Mouse (Mus musculus) liver, adult 2 months (tissue): ENCODE measurements around the gene Mmp24. TPM values are rescaled to one million over a fixed set of nuclear protein-coding genes. Genes with fewer than 3 reads are reported as not detected.

Experiments
- DNase-seq: peaks from one replicate; pipeline ENCODE4 v3.0.0-alpha.2; 2011; ENCODE audit warnings: low read depth, low spot score; ENCODE audit errors: extremely low read depth
- H3K27ac ChIP-seq: fragments of 200-500 bp; replicated peaks from 2 replicates; pipeline ENCODE4 v1.5.1; 2012; ENCODE audit warnings: low read depth, mild to moderate bottlenecking, control low read depth, inconsistent platforms, low read length; ENCODE audit not compliant: insufficient read depth
- H3K27me3 ChIP-seq: fragments of 200-500 bp; 2 replicates; pipeline ENCODE4 v1.6.1; 2012; ENCODE audit warnings: mild to moderate bottlenecking, moderate library complexity, low read length, inconsistent platforms; ENCODE audit not compliant: control insufficient read depth, insufficient read depth
- H3K36me3 ChIP-seq: fragments of 200-500 bp; 2 replicates; pipeline ENCODE4 v1.6.1; 2012; ENCODE audit warnings: low read length, inconsistent platforms; ENCODE audit not compliant: control insufficient read depth, insufficient read depth
- H3K4me1 ChIP-seq: fragments of 200-500 bp; 2 replicates; pipeline ENCODE4 v1.6.1; 2011; ENCODE audit warnings: low read length; ENCODE audit not compliant: control insufficient read depth, insufficient read depth
- H3K4me3 ChIP-seq: fragments of 200-500 bp; 2 replicates; pipeline ENCODE4 v1.5.1; 2011; ENCODE audit warnings: low read depth, mild to moderate bottlenecking, control low read depth, low read length, moderate library complexity; ENCODE audit not compliant: insufficient read depth
- H3K79me2 ChIP-seq: fragments of 200-500 bp; 2 replicates; pipeline ENCODE4 v1.6.1; 2012; ENCODE audit warnings: inconsistent platforms, mild to moderate bottlenecking, low read length, moderate library complexity; ENCODE audit not compliant: control insufficient read depth, insufficient read depth
- H3K9ac ChIP-seq: fragments of 200-500 bp; 2 replicates; pipeline ENCODE4 v1.6.1; 2012; ENCODE audit warnings: low read depth, mild to moderate bottlenecking, control low read depth, inconsistent platforms, low read length
- CTCF ChIP-seq: fragments of 200-500 bp; IDR thresholded peaks from 2 replicates; pipeline ENCODE4 v1.5.1; 2011; ENCODE audit warnings: low read depth, low read length, control low read depth
- POLR2A ChIP-seq: fragments of 200-500 bp; IDR thresholded peaks from 2 replicates; pipeline ENCODE4 v1.6.1; 2011; ENCODE audit warnings: low read length, control low read depth; ENCODE audit not compliant: insufficient read depth; ENCODE audit errors: extremely low read depth
- WGBS: fragments of 180-500 bp; shearing (Covaris S2); methylation state at CpG from one replicate; pipeline ENCODE4 v1.1.7; 2018; 5-methylcytosine and 5-hydroxymethylcytosine counted together
- polyA plus RNA-seq: library from polyadenylated mRNA; depleted of rRNA; stranded (reverse); fragments of >200 nt; gene quantifications from 2 replicates; pipeline ENCODE4 v1.2.3, GENCODE M21; 2012
- total RNA-seq: library from RNA; depleted of rRNA; stranded (reverse); fragments of >200 nt; gene quantifications from 2 replicates; pipeline ENCODE4 v1.2.3, GENCODE M21; 2014

Gene Mmp24
- total and polyA plus RNA-seq, 2 experiments = 0.05 TPM; not detected in 1

GRCm38 (mm10) chr2:155764679-155765418, 10.3 kb upstream of the Mmp24 start:
- Histone ChIP-seq H3K27ac (no peak overlapping the region), H3K27me3 (no peaks in the 10 kb centered on the region), H3K4me3 (no peak overlapping the region), H3K9ac (no peak overlapping the region), H3K4me1 (no peaks in the 10 kb centered on the region), H3K36me3 (no peaks in the 10 kb centered on the region), H3K79me2 (no peaks in the 10 kb centered on the region)
- WGBS = 57% methylated on average over 13 of the region's 13 CpGs
- TF ChIP-seq POLR2A = no peak
- TF ChIP-seq CTCF = no peak; the same call in 1 of the 2 replicates
- DNase-seq = peak; percentile 33

DNA sequence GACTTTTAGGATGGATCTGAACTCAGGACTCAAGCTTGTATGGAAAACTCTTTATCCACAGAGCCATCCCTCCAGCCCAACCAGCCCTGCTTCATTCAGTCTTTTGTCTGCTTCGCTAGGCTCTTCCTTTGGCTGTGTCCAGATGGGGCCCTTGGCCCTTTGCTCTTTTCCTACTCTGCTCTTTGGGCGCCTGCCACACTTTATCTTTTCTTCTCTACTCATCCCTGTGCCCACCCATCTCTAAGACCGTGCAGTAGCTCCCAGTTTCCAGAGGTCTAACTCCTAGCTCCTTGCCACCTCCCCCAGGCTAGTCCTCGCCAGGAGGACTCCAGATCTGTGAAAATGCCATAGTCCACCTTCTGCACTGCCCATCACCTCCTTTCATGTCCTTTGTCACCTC, 1.5 kb upstream of the Mmp24 start:
- H3K27ac ChIP-seq = no peak overlapping the region
- no peak for DNase-seq
- H3K36me3 ChIP-seq = no peaks in the 10 kb centered on the region
- H3K79me2 ChIP-seq = no peaks in the 10 kb centered on the region
- H3K4me3 ChIP-seq = no peak overlapping the region
- TF ChIP-seq CTCF (no peak), POLR2A (no peak)
- WGBS = 52% methylated on average over 4 of the region's 4 CpGs
- no peak overlapping the region for H3K9ac ChIP-seq
- no peaks in the 10 kb centered on the region for H3K4me1 ChIP-seq
- H3K27me3 ChIP-seq = peaks cover 6% of the 10 kb centered on the region; the same call in 1 of the 2 replicates

- Histone ChIP-seq H3K4me3 (no peak overlapping the region), H3K36me3 (no peaks in the 10 kb centered on the region), H3K27ac (no peak overlapping the region), H3K4me1 (no peaks in the 10 kb centered on the region), H3K9ac (no peak overlapping the region), H3K27me3 (peaks cover 6% of the 10 kb centered on the region; the same call in 1 of the 2 replicates), H3K79me2 (no peaks in the 10 kb centered on the region)
- 55% methylated on average over 11 of the region's 11 CpGs for WGBS
- DNase-seq = no peak
- TF ChIP-seq POLR2A (no peak), CTCF (no peak)
These were observed 748 bp upstream of the Mmp24 start for GRCm38 (mm10) chr2:155774261-155774926.

DNA sequence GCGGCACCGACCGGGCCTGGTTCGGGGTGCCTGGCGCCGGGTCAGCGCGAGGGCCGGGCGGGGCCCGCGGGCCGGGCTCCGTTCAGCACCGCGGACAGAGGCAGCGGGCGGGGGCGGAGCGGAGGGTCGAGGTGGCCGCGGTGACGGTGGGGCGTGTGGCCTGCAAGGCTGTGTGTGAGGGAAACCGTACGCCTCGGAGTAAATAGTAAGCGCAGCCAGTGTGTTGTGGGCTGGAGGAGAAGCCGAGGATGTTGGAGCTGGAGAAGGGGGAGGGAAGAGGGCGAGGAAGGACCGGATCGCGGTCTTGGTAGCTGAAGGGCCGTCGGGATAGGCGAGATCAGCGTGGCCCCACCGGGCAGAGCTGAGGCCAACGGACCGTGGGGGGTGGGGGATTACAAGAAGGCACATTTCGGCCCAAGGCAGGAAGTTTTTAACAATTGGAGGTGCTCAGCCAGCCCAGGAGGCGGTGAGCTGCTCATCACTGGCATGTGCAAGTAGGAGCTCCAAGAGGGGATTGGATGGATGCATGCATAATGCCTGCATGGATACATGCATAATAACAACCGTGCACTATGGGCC, 632 bp downstream of the Mmp24 start:
- Histone ChIP-seq H3K27ac (no peak overlapping the region), H3K27me3 (peaks cover 6% of the 10 kb centered on the region; the same call in 1 of the 2 replicates), H3K79me2 (no peaks in the 10 kb centered on the region), H3K9ac (no peak overlapping the region), H3K4me3 (peak overlapping the region; percentile 17; the same call in 1 of the 2 replicates), H3K36me3 (no peaks in the 10 kb centered on the region), H3K4me1 (no peaks in the 10 kb centered on the region)
- no peak for DNase-seq
- WGBS = 4% methylated on average over 43 of the region's 44 CpGs
- TF ChIP-seq POLR2A (no peak), CTCF (no peak)

- DNase-seq = no peak
- Histone ChIP-seq H3K4me3 (no peak overlapping the region), H3K36me3 (no peaks in the 10 kb centered on the region), H3K9ac (no peak overlapping the region), H3K27ac (no peak overlapping the region), H3K4me1 (no peaks in the 10 kb centered on the region), H3K27me3 (peaks cover 6% of the 10 kb centered on the region; the same call in 1 of the 2 replicates), H3K79me2 (no peaks in the 10 kb centered on the region)
- TF ChIP-seq POLR2A (no peak), CTCF (no peak)
- 63% methylated on average over 10 of the region's 10 CpGs for WGBS
These were observed 1.9 kb downstream of the Mmp24 start for GRCm38 (mm10) chr2:155776824-155777687.
